Mouse (Mus musculus) left cerebral cortex, adult 9 months (tissue): Measurements from ENCODE around the gene Tctex1d1.

Experiments
- DNase-seq, 2 experiments: peaks; one replicate each; pipeline ENCODE4 v3.0.0; 2022; ENCODE audit warnings: low spot score in 2 of 2

Gene Tctex1d1

DNA sequence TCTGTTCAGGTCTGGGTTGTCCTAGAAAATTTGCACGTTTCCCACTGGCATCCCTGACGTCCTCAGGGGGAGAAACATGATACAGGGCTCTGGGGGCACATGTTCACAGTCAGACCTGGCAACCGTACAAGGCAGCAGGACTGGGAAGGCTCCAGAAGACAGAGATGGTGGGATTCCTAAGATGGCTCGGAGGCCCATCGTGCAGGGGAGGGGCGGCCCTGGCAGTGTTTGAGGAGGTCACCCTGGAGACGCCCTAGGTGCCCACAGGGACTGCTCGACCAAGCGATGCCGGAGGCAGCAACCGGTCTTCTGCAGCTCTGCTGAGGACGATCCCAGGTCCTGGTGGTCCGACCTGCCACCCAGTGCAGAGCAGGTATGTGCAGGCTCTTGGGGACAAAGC is at the start of gene Tctex1d1:
Gene Tctex1d1, plus strand, starts transcription at position 167 of the 400 bp plus-strand sequence.
- no peak for DNase-seq

DNA sequence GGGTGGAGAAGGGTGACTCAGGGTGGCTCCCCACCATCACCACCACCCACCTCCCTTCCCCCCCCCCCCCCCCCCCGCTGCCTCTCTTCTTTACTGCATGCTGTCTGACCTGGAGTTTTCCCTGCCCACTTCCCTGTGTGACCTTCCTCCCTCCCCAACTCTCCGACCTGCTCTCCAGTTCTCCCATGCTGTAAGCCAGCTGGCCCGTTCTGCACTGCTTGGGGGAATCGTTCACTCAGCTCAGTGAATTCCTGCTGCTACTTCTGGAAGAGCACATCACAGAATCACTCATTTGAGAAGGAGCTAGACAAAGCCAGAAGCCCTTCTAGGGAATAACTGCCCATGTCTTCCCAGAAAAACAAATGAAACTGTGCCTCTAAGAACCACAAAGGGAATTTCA is 48.9 kb upstream of the Tctex1d1 start:
- no peak for DNase-seq

DNA sequence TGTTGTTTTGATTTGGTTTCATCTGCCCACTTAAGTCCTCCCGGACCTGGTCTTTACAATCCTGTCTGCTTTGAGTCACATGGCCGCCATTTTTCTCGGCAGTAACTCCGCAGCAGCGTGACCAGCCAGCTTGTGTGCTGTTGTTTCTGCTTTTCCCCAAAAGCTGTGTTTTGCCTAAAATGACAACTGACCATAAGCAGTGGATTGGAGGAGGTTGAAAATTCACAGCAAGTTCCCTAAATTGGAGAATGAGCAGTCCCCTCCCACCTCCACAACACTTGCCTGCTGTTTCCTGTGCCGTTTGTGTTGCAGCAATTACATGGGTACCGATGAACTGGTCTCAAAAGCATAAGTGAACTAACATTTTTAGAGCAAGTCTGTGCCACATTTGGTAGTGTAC is 47.7 kb upstream of the Tctex1d1 start:
- no peak for DNase-seq

DNA sequence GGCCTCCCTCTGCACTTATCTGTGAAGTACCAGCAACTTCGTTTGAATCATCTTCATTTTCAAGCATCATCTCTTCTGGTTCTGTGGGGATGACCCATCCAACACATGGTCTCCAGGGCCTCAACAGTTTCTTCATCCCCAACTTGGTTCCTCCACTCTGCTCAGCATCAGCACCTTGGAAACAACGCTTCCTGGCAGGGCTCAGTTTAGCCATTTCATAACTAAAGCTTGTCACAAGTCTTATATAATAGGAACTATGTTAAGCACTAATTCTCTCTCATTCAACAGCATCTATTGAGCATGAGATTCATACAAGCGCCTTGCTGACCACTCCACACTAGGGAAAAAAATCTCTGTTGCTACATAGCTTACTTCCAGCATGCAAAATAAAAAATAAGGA is 38.1 kb upstream of the Tctex1d1 start:
- DNase-seq, result peak in 1 of 2 experiments; percentile 8

DNA sequence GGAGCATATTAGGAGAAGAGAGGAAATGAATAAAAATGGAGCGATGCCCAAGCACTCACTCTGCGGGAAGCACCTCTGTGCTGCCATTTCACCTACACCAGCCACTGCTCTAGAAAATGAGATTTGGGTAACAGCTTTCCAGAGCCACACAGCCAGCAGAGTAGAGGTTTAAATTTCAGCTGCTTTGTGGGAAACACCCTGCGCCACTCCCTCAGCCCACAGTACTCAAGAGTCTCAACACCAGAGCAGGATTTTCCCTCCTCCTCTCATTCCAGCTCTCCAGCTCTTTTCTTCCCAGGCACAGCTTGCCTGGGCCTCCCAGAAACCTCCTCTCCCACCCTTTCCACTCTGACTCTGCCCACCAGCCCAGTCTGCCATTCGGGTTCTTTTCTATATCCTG is 37.7 kb upstream of the Tctex1d1 start:
- DNase-seq, result peak; percentile 19 to 25

DNA sequence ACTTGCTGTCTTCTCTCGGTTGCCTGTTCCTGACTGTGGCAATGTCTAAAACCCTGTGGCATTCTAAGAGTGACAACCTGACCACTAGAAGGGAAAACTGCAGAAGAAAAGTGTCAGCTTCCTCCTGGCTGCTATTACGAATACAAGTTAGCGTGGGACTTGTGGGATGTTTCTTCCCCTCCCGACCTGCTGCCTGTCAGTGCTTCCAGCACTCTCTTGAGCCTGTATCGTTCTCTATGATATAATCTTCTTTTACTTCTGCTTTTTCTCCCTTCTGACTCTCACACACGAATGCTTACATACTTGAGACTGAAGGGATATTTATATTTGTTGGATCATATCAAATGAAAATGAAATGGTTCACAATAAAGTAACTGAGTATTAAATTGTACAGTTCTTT is 34.1 kb upstream of the Tctex1d1 start:
- DNase-seq, result no peak

DNA sequence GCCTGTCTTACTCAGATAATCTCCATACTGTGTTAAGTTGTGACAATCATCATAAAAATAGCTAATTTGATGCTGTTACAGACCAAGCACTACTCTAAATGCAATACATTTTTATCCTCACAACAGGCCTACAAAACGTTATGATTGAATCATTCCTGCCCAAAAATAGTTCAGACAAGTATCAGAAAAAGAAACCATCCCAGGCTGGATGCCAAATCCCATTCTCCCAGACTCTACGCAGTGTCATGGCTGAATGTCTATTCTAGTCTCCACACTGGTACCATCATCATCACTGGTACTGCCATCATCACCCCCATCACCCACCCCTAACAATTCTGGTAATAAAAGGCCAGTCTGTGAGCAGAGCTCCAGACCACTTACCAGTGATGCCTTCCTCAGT is 25.9 kb upstream of the Tctex1d1 start:
- peak in 1 of 2 experiments; percentile 18 for DNase-seq

DNA sequence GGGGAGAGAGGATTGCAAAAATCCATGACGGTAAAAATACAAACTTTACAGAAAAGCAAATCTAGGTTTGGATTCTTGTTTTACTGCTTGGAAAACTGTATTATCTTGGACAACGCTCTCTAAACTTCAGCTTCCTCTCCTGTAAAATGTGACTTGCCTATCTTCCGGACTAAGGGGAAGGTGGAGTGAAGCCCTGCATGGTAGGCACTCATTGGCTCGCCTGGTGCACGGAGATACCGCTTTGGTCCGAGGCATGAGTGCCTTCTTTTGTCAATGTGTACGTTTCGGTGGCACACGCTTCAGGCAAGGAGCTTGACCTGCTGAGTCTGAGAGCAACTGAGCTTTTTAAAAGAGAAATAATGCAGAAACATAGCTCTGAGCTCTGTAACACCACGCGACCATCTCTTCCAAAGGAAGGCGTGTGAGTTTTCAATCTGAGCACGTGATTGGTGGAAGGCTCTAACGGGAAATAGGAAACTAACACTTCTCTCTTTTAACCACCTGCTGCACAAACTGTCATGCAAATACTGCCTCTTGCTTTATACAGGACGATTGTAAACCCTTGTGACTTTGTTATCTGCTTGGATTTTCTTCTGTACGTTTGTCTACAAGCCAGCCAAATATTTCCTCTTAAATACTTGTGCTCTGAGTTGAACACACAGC is 23.0 kb upstream of the Tctex1d1 start:
- no peak for DNase-seq

DNA sequence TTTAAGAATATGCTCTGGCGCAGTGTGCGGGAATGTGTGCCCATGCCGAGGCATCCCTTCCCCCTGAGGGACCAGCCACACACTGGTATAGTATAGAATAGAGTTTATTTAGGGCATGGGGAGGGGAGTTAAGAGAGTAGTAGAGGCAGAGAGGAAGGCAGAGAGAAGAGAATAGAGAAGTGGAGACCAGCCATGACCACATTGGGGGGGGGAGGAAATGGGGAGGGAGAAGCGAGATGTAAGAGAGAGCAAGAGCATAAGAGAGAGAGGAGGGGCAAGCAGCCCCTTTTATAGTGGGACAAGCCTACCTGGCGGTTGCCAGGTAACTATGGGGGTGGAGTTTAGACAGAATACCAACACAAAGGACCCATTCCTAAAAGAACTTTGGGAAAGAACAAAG is 19.0 kb upstream of the Tctex1d1 start:
- no peak for DNase-seq

DNA sequence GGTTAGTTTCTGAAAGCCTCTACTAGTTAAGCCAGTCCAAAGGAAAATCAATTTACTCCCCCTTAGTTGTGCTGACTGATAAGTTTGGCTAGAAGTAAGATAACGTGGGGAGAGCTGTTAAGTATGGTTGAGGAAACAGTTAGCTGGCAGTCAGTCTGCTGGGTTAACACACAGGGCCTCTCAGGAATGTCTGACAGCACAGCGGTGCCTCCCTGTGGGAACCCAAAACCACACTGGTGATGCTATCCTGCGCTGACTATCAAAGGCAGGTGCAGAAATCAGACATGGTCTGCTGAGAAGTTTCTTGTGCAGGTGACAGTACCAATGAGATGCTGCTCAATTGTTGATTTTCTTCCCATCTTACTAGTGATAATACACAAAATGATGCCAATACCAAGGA is 14.2 kb upstream of the Tctex1d1 start:
- no peak for DNase-seq

DNA sequence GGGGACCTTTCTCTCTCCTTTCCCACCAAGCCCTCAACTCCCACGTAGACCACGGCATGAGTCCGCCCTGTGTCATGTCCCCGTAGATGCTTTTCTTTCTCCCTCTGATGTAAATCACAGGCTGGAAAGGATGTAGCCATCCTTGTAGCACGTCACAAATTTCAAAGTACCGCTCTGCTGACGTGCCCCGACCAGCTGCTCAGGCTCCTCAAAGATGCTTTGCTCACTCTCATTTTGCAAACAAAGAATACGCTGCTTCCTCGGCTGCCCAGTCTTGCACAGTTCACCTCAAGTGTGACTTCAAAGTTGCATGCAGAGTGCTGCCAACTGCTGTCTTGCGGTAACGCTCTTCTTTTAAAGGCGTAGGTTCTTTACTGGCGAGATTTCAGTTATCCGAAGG is 10.6 kb upstream of the Tctex1d1 start:
- no peak for DNase-seq

DNA sequence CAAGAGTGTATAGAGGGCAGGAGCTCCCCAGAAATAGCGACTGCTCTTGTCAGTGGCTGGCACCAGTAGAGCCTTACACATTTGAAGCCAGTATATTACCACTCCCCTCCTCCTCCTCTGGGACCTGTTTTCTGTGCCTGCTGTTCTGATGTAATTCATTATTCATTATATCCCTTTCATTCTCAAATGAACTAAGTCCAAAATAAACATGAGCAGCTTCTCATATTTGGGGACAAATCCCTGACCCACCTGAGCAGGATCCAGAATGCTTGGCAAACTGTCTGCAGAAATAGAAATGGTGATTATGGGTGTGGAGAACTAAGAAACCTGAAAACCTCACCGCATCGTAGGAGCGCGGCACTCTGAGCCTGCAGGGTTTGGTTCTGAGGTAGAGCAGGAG is 8.8 kb upstream of the Tctex1d1 start:
- no peak for DNase-seq

DNA sequence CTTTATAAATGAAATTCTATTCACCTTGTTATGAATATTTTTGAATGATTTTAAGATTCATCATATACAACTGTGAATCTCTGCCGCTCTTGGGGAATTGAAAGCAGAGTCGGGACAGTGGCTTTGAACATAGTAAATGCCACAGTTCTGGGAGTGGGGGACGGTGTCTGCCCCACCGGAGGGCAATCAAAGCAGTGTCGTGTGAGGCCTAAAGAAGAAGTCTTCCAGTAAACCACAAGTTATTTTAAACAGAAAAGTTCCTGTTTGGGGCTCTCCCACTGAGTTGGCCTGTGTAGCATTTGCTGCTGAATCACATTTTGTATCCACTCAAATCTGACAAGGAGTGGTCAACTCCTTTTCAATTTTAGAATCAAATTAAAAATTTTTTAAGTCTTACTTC is 7.2 kb upstream of the Tctex1d1 start:
- DNase-seq, result no peak

DNA sequence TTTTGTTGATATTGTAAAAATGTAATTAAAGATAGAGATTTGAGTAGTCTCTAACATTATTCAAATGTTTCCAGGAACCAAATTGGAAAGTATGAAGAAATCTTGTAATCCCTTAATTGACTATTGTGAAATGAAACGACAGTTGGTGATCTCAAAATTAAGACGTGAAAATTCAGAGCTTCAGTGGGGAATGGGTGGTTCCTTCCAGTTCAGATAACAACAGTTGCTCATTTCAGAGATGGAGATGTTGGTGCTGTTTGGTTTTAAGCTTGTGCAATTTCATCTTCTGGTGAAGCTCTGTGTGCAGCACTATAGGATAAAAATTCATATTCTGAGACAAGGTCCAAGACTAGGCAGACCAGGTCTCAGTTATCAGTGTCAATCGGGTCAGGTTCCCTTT is 6.3 kb upstream of the Tctex1d1 start:
- DNase-seq, result no peak

DNA sequence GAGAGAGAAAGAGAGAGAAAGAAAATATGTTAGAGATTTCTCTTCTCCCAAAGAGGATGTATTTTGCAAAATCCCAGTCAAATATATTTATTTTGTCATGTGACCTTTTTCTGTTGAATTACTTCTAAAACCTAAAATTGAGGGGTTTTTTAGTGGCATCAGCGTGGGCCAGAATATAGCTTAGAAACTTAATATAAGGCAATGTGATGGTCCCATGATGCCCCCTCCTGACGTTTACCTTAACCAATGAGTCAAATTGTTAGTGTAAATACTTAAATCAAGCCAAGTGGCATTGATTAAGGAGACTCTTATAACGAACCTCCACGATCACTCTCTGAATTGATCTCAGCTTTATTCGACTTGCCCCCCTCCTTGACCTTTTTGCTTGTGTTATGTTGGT is 4.2 kb upstream of the Tctex1d1 start:
- no peak for DNase-seq

DNA sequence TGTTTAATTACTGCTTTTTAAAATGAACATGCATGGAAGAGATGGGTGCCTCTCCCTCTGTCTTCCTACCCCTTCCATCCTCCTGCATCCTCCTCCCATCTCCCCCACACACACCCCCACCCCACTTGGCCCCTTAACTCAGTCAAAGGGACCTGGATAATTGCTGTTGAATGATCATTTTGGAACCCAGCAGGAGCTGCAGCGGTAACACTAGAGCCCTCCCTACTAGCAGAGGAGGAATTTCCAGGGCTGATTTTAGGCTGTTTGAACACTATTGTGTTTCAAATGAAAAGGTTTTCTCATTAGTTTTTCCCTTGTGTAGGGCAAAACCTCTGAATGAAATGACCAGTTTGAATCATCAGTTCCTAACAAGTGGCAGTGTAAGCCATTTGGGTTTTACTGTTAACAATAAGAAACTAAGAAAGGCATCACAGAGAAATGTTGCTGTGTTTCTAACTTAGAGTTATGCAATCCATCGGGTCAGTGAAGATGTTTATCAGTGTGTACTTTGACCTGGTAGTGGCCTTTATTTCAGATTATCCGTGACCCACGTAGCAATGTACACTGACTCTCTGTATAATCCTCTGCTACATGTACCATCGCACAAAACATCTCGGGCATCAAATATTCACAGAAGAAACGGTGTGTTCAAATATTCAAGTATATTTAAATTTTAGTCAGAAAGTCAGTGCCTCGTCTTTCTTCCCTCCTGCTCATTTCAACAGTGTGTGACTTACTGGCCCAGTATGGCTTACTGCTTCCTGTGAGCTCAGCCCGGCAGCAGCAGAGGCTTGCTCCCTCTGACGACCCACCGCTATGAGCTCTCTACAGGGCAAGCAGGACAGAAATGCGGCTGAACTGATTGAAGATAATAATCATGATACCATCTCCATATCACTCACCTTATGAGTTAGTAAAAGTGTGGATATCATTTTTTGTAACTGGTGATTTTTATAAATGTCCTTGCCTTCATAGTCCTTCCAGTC is 1.8 kb upstream of the Tctex1d1 start:
- DNase-seq, result no peak

DNA sequence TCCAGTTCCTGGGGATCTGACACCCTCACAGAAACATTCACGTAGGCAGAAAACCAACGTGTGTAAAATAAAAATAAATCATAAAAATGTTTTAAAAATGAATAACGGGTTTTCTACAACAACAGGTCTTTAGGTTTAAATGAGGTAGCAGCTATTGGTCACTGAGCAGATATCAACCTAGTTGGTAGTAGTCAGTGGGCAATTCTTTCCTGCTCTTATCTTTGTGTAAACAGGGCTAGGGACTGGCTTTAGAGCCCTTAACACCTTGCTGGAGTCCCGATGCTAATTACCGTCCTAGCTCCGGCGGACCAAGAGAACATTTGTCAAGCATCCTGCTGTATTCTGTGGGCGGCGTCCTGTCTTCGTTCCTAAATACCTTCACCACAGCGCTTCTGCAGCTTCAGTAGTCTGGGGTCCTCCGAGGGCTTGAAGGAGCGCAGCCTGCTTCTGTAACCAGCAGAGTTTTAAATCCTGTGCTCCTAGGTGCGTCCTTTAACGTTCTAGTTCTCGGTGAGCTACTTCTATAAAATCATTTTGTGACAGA is 556 bp upstream of the Tctex1d1 start:
- no peak for DNase-seq

DNA sequence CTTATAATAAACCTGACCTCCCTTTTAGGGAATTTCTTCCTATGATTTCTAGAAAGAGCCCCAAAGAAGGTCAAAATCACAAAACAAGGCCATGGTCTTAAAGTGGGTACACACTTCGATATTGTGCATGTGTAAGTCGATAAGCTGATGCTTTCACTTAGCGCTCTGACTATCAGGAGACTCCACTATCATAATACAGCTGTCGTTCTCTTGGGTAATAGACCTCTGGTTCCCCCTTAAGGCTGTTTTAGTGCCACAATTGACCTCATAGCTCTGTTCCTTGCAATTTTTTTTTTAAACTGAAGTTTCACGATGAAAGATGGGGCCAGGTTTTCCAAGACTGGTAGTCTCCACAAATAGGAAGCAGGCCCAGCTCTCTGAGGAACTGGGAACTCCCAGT is 979 bp downstream of the Tctex1d1 start:
- DNase-seq, result no peak

DNA sequence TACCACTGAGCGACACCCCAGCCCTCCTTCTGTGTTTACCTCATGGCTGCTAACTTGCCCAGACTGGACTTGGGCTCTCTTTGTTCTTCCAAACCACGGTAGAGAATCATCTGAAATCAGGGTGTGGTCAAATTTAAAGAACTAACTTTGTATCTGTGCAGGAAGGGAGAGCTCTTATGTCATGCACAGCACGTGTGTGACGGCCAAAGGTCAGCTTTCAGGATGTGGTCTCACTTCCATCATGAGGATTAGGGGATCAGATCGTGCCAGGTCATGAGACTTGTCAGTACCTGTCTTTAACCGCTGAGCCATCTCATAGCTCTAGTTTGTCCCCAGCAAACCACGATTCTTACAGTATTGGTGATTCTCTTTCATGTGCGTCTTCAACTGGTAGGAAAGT is 3.3 kb downstream of the Tctex1d1 start:
- no peak for DNase-seq

DNA sequence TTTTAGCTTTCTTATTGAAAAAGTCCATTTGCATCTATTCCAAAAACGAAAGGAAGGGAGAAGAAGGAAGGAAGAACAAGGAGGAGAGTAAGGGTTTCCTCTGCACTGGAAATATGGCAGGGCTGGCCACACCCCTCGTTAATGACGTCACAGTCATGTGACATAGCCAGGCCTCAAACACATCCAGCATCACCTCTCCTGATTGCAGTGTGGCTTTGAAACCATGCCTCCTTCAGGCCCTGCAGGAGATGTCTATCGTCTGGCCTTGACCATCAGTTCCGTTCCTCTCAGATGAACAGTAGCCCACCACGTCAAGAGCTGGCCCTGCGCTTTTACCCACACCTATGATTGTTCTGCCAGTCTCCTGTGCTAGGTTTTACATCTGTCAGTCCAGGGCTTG is 7.8 kb downstream of the Tctex1d1 start:
- no peak for DNase-seq

DNA sequence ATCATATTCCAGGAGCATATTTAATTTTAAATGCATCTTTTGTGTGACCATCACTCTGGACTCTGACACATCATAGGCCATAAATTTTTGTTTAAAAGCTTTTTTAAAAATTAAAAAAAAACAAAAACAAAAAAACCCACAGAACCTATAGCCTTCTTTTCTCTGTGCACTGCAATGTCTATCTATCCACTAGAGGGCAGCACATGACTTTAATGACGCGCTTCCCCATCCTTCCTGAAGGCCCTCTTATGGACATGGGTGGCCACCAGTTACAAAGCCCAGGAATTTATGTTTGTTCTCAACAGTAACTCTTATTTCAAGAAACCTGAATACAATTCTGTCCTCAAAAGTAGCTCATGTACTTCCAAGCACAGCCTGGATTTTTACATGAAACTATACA is 8.5 kb downstream of the Tctex1d1 start:
- peak in 1 of 2 experiments; percentile 67 for DNase-seq

DNA sequence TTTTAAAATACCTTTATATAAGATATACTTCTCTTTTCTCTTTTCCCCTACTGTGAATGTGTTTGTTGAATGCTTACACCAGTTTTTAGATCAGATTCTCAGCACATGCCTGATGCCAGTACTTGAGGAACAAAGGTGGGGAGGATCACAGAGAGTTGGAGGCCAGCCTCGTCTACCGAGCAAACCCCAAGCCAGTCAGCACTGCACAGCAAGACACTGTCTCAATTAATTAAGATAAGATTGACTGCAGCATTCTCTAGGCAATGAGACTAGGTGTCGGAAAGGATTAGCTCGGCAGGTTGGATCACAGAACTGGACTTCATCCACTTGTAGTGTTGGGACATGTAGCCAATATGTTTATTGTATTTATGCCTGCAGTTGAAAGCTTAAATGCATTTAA is 8.9 kb downstream of the Tctex1d1 start:
- no peak for DNase-seq

DNA sequence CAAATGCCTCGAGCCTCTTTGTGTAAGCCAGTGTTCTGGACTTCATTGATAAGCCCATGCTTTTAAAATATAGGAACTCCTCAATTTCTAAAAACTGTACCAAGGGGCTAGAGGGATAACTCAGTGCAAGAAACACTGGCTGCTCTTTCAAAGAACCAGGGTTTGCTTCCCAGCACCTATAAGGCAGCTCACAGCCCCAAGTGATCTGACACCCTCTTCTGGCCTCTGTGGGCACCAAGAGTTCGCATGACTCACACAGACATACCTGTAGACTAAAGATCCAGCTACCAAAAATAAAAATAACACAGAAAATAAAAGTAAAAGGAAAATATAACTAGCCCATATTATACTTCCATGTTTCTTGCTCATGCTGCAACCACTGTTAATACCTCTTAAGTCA is 9.3 kb downstream of the Tctex1d1 start:
- DNase-seq, result no peak
